Mouse (Mus musculus): Measurements from ENCODE around the gene Dcp1a.
A peak's percentile ranks its signal among the peaks of the same experiment; 100 is the strongest.

Dcp1a gene

GRCm38 (mm10) chr14:30479361-30479948 lies at the start of gene Dcp1a:
Gene Dcp1a, plus strand, starts transcription at chr14:30479535.
- DNase-seq (ENCODE audit: low spot score in 2 of 2), result peak; percentile 93 to 95

GRCm38 (mm10) chr14:30429606-30430005 lies 49.7 kb upstream of the Dcp1a start:
- DNase-seq (ENCODE audit: low spot score in 2 of 2), result peak; percentile 12 to 23

GRCm38 (mm10) chr14:30430026-30430425 lies 49.3 kb upstream of the Dcp1a start:
- DNase-seq (ENCODE audit: low spot score in 2 of 2), result no peak

GRCm38 (mm10) chr14:30430446-30430845 lies 48.9 kb upstream of the Dcp1a start:
- DNase-seq (ENCODE audit: low spot score in 2 of 2), result no peak

GRCm38 (mm10) chr14:30435316-30435715 lies 44.0 kb upstream of the Dcp1a start:
- DNase-seq (ENCODE audit: low spot score in 2 of 2), result no peak

- DNase-seq (ENCODE audit: low spot score in 2 of 2), result no peak
These were observed 39.4 kb upstream of the Dcp1a start for GRCm38 (mm10) chr14:30439915-30440314.

GRCm38 (mm10) chr14:30455801-30456595 lies 23.3 kb upstream of the Dcp1a start:
- DNase-seq (ENCODE audit: low spot score in 2 of 2), result no peak

- DNase-seq (ENCODE audit: low spot score in 2 of 2), result no peak
These were observed 21.9 kb upstream of the Dcp1a start for GRCm38 (mm10) chr14:30457436-30457835.

- DNase-seq (ENCODE audit: low spot score in 2 of 2), result no peak
These were observed 21.4 kb upstream of the Dcp1a start for GRCm38 (mm10) chr14:30457897-30458296.

GRCm38 (mm10) chr14:30458820-30459219 lies 20.5 kb upstream of the Dcp1a start:
- no peak for DNase-seq (ENCODE audit: low spot score in 2 of 2)

- peak; percentile 46 to 74 for DNase-seq (ENCODE audit: low spot score in 2 of 2)
These were observed 19.3 kb upstream of the Dcp1a start for GRCm38 (mm10) chr14:30459891-30460523.

GRCm38 (mm10) chr14:30463312-30463711 lies 16.0 kb upstream of the Dcp1a start:
- no peak for DNase-seq (ENCODE audit: low spot score in 2 of 2)

GRCm38 (mm10) chr14:30473605-30474004 lies 5.7 kb upstream of the Dcp1a start:
- no peak for DNase-seq (ENCODE audit: low spot score in 2 of 2)

GRCm38 (mm10) chr14:30474416-30474815 lies 4.9 kb upstream of the Dcp1a start:
- no peak for DNase-seq (ENCODE audit: low spot score in 2 of 2)

- DNase-seq (ENCODE audit: low spot score in 2 of 2), result no peak
These were observed 12.0 kb downstream of the Dcp1a start, which contains the start of gene Cacna1d for GRCm38 (mm10) chr14:30491342-30491741. Gene Cacna1d, minus strand, starts transcription at chr14:30491455.

GRCm38 (mm10) chr14:30493276-30493675 lies 13.9 kb downstream of the Dcp1a start:
- no peak for DNase-seq (ENCODE audit: low spot score in 2 of 2)

GRCm38 (mm10) chr14:30494998-30495397 lies 15.7 kb downstream of the Dcp1a start:
- DNase-seq (ENCODE audit: low spot score in 2 of 2), result no peak

GRCm38 (mm10) chr14:30498202-30498601 lies 18.9 kb downstream of the Dcp1a start:
- DNase-seq (ENCODE audit: low spot score in 2 of 2), result no peak

GRCm38 (mm10) chr14:30504990-30505389 lies 25.7 kb downstream of the Dcp1a start:
- DNase-seq (ENCODE audit: low spot score in 2 of 2), result no peak

GRCm38 (mm10) chr14:30510214-30510763 lies 31.0 kb downstream of the Dcp1a start:
- no peak for DNase-seq (ENCODE audit: low spot score in 2 of 2)

GRCm38 (mm10) chr14:30512896-30513295 lies 33.6 kb downstream of the Dcp1a start:
- no peak for DNase-seq (ENCODE audit: low spot score in 2 of 2)

GRCm38 (mm10) chr14:30515931-30516723 lies 36.8 kb downstream of the Dcp1a start:
- DNase-seq (ENCODE audit: low spot score in 2 of 2), result no peak
